Mouse (Mus musculus): ENCODE measurements at regions not wholly inside any gene's neighbourhood (a gene's known extent, or its start where the extent isn't known, plus 50 kb on each side); places are given as distances from the start of the nearest gene placed in this dataset.
"Not testable (repeated sequence)": the region's sequence is repeated elsewhere in the genome, so short reads cannot be mapped to it uniquely, and the experiment has no call there.

DNA sequence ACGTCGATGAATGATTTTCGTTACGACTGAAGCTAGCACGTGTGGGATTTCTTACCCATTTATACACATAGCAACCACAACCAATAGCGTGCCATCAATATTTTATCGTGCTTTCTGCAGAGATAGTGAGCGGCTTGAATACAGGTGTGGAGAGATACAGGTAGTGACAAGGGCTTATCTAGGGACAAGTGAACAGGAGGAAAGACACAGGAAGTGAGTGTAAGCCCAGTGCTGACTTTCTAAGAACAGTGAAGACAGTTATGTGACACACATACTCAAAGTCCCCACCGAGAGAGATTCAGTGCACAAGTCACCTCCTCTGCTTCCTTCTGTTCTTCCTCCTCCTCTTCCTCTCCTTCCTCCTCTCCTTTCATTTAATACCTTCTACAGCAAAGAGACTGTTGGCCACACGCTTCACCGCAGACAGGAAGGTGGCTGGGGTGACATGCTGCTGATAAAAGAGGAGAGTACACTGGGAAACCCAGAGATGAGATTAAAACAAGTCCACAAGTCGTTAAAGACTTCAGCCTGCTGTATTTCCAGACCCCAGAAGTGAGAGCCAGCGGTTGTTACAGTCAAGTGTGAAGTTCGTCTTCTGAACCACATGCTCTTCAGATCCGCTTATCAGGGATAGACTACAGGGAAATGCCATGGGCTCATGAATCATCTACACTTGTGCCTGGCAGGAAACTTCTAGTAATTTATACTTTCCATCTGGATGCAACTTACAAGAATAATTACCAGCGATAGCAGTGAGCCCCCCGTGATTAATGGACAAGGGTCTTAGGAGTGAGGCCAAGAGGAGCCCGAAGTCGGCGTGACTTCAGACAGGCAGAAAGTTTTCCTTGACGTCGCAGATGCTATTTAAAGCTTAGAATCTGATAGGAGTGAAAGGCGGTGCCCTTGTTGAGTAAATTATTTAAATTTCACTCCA is 180.5 kb downstream of the Gxylt1 start:
- no peak for DNase-seq (ENCODE audit: low spot score in 2 of 2)

DNA sequence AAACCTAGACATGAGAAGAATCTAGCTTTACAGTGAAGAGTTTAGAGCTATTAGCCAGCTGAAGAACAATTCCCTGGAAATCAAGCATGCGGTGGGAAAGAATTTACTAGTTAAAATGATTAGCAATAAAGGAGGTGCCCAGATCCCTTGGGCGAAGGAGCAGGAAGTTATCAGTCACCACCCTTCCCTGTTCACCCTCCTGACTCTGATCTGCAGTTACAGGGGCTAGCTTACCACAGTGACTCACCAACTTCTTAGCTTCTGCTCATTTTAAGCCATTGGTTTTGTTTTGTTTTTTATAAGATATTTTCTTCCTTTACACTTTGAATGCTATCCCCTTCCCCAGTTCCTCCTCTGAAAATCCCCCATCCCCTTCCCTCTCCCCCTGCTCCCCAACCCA is 183.6 kb downstream of the Gxylt1 start:
- DNase-seq (ENCODE audit: low spot score in 2 of 2), result no peak

GRCm38 (mm10) chr15:93089347-93089746 is 185.6 kb downstream of the Gxylt1 start:
- DNase-seq (ENCODE audit: low spot score in 2 of 2), result peak; percentile 29 to 73

DNA sequence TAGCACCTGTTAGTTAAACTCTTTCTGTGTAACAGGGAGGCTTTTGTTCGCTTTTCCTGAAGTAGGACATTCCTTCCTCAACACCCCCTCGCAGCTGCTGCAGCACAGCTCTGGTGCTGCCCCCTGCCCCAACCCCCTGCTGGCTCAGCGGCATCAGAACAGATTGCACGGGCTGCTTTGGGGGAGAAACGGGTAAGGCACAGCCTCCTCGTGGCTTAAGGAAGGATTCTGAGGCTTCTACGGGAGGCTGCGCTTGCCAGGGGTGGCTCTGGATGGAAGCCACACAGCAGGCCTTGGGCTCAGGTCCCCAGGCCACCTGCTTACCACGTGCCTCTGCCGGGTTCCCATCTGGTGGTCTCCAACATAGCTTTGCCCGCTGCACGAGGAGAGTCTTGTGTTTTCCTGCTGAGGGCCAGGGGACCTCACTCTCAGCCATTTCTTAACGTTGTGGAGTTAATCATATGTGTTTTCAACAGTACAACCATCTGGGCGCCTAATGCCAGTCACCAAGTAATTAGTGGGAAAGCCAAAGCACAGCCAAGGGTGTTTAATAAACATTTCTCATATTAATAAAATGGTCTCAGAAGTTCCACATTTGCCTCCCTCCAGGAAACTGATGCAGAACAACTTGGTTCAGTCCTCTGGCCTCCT is 189.9 kb downstream of the Gxylt1 start:
- no peak for DNase-seq (ENCODE audit: low spot score in 2 of 2)

DNA sequence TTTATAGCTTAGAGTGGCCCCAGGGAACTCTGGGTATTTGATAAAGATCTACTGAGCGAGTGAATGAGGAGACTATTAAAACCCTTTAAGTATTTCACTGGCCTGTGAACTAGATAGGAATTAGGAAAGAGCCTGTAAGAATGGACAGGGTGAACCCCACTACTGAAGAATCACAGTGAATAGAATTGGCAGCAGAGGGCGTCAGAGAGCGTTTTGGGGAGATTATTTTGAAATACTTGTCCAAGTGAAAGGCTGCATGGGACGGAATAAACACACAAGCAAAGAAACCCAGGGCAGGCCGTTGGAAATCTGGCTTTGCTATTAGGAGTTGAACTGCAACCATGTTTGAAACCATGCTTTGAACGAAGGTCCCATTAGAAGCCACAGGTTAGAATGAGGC is 200.9 kb downstream of the Gxylt1 start:
- no peak for DNase-seq (ENCODE audit: low spot score in 2 of 2)

DNA sequence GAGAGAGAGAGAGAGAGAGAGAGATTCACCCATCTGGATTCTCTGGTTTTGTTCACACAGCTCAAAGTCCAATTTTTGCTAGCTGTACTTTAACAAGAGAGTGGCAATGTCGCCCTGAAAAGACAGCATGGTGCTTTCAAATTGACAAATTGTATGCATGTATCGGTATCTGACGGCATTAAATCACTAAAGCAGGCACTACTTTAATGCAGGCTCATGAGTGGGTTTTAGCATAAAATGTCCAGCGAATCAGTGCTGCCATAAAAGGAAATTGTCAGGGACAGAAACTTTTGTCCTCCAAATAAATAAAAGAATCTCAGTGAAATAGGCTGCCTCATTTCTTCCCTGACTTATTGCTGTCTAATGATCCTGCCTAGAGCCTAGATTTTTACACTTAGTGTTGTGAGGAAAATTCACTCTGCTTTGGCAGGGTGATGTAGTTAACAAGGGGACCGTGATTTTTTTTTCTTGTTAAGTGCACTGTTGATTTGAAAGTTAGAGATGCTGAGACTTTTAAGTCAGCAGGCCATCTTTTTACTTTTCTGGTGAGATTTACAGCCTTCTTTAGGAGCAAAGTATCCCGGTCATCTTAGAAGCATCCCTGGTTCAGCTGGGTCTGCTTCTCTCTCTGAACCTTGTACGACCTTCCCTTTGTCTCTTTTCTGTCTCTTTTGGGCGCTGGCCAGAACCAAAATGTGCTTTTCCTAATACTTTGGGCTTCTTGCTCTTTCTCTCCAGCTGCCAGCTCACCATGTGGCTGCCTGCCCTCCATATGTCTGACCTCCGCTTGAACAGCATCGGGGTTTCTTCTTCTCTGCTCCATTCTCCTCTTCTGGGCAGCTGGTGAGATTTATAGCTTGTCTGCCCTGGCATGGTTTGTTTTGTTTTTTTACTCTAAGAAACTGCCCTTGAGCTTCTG is 212.5 kb downstream of the Gxylt1 start:
- DNase-seq (ENCODE audit: low spot score in 2 of 2), result no peak

- no peak for DNase-seq (ENCODE audit: low spot score in 2 of 2)
Observed at GRCm38 (mm10) chr15:93053471-93053870, 221.5 kb downstream of the Gxylt1 start.

DNA sequence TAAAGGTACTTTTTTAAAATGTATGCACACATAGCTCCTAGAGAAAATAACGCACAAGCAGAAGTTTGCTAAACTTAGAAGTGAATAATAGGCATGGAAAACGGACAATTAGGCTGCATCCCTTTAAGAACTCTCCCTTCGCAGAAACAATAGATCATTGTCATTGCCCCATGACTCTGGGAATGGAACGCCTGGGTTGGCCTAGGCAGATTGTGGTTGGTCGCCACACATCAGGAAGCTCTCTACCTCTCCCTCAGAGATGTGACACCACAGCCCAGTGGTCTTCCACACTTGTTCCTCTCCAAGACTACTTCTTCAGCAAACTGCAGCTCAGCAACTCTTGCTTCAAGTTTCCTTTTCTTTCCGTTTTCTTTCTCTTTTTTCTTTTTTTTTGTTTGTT is 247.8 kb downstream of the Gxylt1 start:
- DNase-seq (ENCODE audit: low spot score in 2 of 2), result no peak

GRCm38 (mm10) chr15:93026456-93027078 is 248.4 kb downstream of the Gxylt1 start:
- no peak for DNase-seq (ENCODE audit: low spot score in 2 of 2)

DNA sequence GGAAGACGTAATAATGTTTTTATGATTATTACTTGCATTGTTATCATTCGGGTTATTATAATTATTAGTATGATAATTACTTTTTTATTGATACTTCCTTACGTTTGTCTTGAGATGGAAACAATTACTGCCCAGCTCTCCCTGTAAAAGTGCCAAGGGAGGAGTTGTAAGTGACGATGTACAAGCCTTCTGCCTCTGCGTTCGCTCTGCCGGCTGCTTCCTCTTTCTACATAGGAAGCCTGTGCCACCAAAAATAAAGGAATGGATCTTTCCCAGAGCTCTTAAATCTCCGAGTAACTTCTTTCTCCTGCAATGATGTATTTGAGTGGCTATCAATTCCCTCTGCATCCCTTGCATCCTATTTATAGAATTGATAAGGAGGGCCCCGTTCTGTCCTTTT is 249.2 kb downstream of the Gxylt1 start:
- DNase-seq (ENCODE audit: low spot score in 2 of 2), result no peak

- no peak for DNase-seq (ENCODE audit: low spot score in 2 of 2)
Observed at GRCm38 (mm10) chr15:93024171-93024570, 250.8 kb downstream of the Gxylt1 start.

DNA sequence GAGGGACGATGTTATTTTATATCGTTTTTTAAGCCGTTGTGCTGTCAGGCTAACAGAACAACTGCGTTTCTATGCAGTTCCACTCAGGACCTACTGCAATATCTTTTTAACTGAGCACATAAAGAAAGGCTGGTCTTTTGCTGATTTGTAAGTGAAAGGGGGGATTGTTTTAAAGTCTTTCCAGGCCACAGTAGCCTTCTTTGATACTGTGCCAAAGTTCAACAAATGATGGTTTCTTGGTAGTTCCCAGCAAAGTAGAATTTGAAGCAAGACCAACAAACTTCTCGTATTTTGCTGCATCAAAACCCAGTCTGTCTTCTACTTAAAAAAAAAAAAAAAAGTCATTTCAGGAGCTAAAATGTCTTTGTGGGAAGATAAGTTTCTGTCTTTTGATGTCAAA is 263.8 kb downstream of the Gxylt1 start:
- DNase-seq (ENCODE audit: low spot score in 2 of 2), result no peak

DNA sequence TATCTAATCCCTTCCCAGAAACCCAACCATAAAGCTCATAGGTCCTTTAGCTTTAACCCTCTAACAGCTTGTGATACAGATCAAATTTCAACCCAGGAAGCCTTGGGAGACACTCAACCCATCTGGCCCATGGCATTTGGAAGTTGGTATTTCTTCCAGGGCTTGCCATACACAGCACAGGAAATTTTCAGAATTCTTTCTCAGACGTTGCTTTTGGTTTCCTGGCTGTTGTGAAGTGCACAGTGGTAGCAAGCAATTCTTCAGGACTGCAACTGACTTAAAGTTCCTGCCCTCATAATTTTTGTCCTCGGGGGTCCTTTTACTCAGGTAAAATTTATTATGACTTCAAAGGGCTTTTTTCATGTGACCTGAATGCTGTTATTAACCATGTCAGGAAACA is 264.4 kb downstream of the Gxylt1 start:
- DNase-seq (ENCODE audit: low spot score in 2 of 2), result no peak

DNA sequence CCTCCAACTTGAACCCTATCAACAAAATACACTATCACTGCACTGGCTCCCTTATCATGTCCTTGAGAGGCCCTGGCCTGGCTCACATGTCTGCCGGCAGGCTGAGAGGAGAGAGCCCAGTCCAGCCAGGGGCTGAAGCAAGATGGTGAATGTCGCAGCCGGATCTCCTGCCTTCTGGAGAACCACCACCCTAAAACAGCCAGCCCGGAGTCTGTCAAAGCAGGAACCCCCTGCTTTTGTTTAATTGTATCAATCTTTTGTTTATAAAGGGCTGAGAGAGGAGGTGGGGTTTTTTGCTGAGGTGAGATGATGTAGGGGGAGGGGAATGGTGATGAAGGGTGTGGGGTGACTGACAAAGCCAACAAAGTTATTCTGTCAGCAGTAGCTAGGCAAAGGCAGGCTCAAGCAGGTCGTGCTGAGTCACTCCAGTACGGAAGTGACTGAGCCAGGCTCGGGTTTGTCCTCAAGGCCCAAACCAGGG is 269.2 kb downstream of the Gxylt1 start:
- no peak for DNase-seq (ENCODE audit: low spot score in 2 of 2)

- not testable (repeated sequence) for DNase-seq (ENCODE audit: low spot score in 2 of 2)
Observed at GRCm38 (mm10) chr15:93005186-93005585, 269.8 kb downstream of the Gxylt1 start.

- DNase-seq (ENCODE audit: low spot score in 2 of 2), result no peak
Observed at GRCm38 (mm10) chr15:93004551-93004950, 270.4 kb downstream of the Gxylt1 start.

DNA sequence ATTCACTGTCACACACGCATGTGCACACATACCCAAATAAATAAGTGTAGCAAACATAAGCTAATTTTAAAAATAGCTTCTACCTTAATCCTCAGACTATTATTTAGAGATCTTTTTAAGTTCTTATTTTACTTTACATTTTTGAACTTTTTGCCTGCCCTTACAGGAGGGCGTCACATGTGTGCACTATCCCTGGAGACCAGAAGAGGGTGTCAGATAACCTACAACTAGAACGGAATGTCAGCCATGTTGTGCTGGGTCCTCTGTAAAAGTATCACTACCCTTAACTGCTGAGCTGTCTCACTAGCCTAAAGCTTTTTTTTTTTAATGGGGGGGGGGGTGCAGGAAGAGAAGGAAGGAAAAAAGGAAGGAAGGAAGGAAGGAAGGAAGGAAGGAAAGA is 271.7 kb downstream of the Gxylt1 start:
- no peak for DNase-seq (ENCODE audit: low spot score in 2 of 2)

- no peak for DNase-seq (ENCODE audit: low spot score in 2 of 2)
Observed at GRCm38 (mm10) chr15:93002002-93002904, 272.7 kb downstream of the Gxylt1 start.

DNA sequence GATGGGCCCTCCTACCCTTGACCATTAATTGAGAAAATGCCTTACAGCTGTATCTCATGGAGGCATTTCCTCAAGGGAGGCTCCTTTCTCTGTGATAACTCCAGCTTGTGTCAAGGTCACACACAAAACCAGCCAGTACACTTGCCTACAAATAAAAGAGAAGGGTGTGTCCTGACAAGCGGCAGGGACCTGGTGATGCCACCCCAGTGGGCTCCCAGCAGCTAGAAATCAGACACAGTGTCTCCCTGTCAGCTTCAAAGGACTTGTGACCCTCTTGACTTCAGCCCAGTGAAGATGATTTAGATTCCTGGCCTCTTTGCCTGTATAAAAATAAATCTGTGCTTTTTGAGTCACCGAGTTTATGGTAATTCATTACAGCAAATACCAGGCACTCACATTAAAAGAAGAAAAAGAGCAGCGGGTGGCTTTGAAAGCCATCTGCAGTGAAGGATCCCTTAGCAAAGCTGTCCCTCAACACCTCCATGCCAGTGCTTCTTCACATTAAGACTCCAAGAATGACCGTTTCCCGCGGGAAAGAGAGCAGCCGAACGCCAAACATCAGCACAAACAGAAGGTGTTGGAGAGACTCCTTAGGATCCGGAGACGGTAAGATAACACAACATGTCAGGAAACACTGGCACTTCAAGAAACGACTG is 273.5 kb downstream of the Gxylt1 start:
- DNase-seq (ENCODE audit: low spot score in 2 of 2), result no peak

DNA sequence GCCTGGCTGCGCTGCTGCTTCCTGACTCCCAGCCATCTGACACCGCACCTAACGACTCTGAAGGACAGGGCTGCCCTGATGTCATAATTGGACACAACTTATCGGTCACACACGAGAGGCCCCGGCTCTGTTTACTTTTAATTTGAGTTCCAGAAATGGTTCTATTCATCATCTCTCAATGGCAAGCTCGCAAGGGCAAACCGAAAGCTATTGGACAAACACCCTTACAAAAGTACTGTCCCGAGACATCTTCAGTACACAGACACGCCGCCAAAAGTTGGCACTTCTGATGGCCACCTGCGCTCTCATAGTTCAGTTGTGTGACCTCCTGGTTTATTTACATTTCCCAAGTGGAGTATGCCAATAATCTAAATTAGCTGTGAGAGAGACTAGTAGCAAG is 274.9 kb downstream of the Gxylt1 start:
- no peak for DNase-seq (ENCODE audit: low spot score in 2 of 2)

Measured in spleen, postnatal 4 days (tissue).